Mouse (Mus musculus) midbrain, embryonic 10.5 days (tissue): Measurements from ENCODE around the gene Olfr102. TPM values are rescaled to one million over a fixed set of nuclear protein-coding genes. Genes with fewer than 3 reads are reported as not detected.

Source experiments
- polyA plus RNA-seq: library from polyadenylated mRNA; unstranded; fragments of >200 nt; fragmentation: Nextera tagmentation; extraction: Ambion mirVana; gene quantifications from 2 replicates; pipeline ENCODE4 v1.2.1, GENCODE M21; 2016

Gene Olfr102
- polyA plus RNA-seq, 1 experiment from 2014 or later: not detected

Other genes with a start within 250 kb of the Olfr102 start
- 0.17 TPM in 1 of 2 replicates, not detected in the other for gene Olfr90, start 228.6 kb downstream of the Olfr102 start, polyA plus RNA-seq
- not detected in 2 replicates for gene Olfr91, start 218.8 kb downstream of the Olfr102 start, polyA plus RNA-seq
- not detected in 2 replicates for gene Olfr92, start 197.0 kb downstream of the Olfr102 start, polyA plus RNA-seq
- gene Olfr93, start 155.6 kb downstream of the Olfr102 start, polyA plus RNA-seq: not detected in 2 replicates
- not detected in 2 replicates for gene Ubd, start 123.2 kb downstream of the Olfr102 start, polyA plus RNA-seq
- gene Olfr94, start 116.1 kb downstream of the Olfr102 start, polyA plus RNA-seq: not detected in 2 replicates
- gene Olfr95, start 103.9 kb downstream of the Olfr102 start, polyA plus RNA-seq: not detected in 2 replicates
- gene Olfr96, start 96.9 kb downstream of the Olfr102 start, polyA plus RNA-seq: not detected in 2 replicates
- gene Olfr97, start 79.7 kb downstream of the Olfr102 start, polyA plus RNA-seq: not detected in 2 replicates
- gene Olfr98, start 53.3 kb downstream of the Olfr102 start, polyA plus RNA-seq: not detected in 2 replicates
- gene H2-M3, start 46.8 kb downstream of the Olfr102 start, polyA plus RNA-seq: 1.8 and 2.1 TPM in 2 replicates
- not detected in 2 replicates for gene Olfr99, start 33.6 kb downstream of the Olfr102 start, polyA plus RNA-seq
- not detected in 2 replicates for gene Olfr101, start 12.7 kb downstream of the Olfr102 start, polyA plus RNA-seq
- not detected in 2 replicates for gene Olfr103, start 22.6 kb upstream of the Olfr102 start, polyA plus RNA-seq
- not detected in 2 replicates for gene Olfr104-ps, start 42.5 kb upstream of the Olfr102 start, polyA plus RNA-seq
- not detected in 2 replicates for gene Olfr105-ps, start 62.0 kb upstream of the Olfr102 start, polyA plus RNA-seq
- gene Olfr106-ps, start 73.3 kb upstream of the Olfr102 start, polyA plus RNA-seq: not detected in 2 replicates
- gene Olfr107, start 82.2 kb upstream of the Olfr102 start, polyA plus RNA-seq: not detected in 2 replicates
- not detected in 2 replicates for gene Olfr108, start 128.4 kb upstream of the Olfr102 start, polyA plus RNA-seq
- gene Olfr109, start 141.9 kb upstream of the Olfr102 start, polyA plus RNA-seq: not detected in 2 replicates
- not detected in 2 replicates for gene H2-M2, start 166.5 kb upstream of the Olfr102 start, polyA plus RNA-seq
- gene Olfr110, start 175.4 kb upstream of the Olfr102 start, polyA plus RNA-seq: not detected in 2 replicates
- not detected in 2 replicates for gene Olfr111, start 191.0 kb upstream of the Olfr102 start, polyA plus RNA-seq